Mouse (Mus musculus) cortical plate, adult 2 months (tissue): ENCODE measurements around the gene Mapt. TPM values are rescaled to one million over a fixed set of nuclear protein-coding genes. Genes with fewer than 3 reads are reported as not detected.
A peak's percentile ranks its signal among the peaks of the same experiment; 100 is the strongest.

Source experiments
- H3K27ac ChIP-seq: fragments of 200-500 bp; 2 replicates; pipeline ENCODE4 v1.5.1; 2012; ENCODE audit warnings: low read length, control low read depth, inconsistent platforms; ENCODE audit not compliant: insufficient read depth
- H3K4me1 ChIP-seq: fragments of 200-500 bp; 2 replicates; pipeline ENCODE4 v1.6.1; 2011; ENCODE audit warnings: low read length; ENCODE audit not compliant: control insufficient read depth, insufficient read depth
- H3K4me3 ChIP-seq: fragments of 200-500 bp; 2 replicates; pipeline ENCODE4 v1.5.1; 2011; ENCODE audit warnings: mild to moderate bottlenecking, low read length, control low read depth; ENCODE audit not compliant: insufficient read depth
- CTCF ChIP-seq: fragments of 200-500 bp; IDR thresholded peaks from 2 replicates; pipeline ENCODE4 v1.5.1; 2011; ENCODE audit warnings: mild to moderate bottlenecking, control low read depth, low read length; ENCODE audit not compliant: insufficient read depth; ENCODE audit errors: extremely low read depth
- POLR2A ChIP-seq: fragments of 200-500 bp; IDR thresholded peaks from 2 replicates; pipeline ENCODE4 v1.6.1; 2011; ENCODE audit warnings: mild to moderate bottlenecking, low read length, control low read depth; ENCODE audit not compliant: insufficient read depth; ENCODE audit errors: extremely low read depth
- polyA plus RNA-seq: library from polyadenylated mRNA; depleted of rRNA; stranded (reverse); fragments of >200 nt; gene quantifications from 2 replicates; pipeline ENCODE4 v1.2.3, GENCODE M21; 2012

The Mapt gene
- polyA plus RNA-seq, 1 experiment = 270 TPM

DNA sequence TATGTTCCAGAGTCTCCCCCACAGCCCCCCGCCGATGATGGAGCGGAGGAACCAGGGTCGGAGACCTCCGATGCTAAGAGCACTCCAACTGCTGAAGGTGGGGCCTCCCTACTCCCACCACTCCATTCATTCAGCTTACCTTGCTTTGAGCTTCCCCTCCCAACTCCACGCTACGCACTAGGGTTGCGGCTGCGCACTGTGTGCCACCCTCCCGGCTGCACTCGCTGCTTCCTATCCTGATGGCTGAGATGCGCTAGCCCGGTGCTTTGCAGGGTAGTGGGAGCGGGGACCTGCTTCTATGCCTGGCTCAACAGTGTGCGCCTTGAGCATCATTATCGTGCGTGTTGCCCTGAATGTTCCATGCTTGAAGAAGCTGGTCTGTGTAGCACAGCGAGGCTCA, 55.9 kb downstream of the Mapt start:
- Histone ChIP-seq H3K4me1 (peaks cover 9% of the 10 kb centered on the region), H3K4me3 (no peak overlapping the region), H3K27ac (no peak overlapping the region)
- TF ChIP-seq POLR2A = no peak
- TF ChIP-seq CTCF = no peak

DNA sequence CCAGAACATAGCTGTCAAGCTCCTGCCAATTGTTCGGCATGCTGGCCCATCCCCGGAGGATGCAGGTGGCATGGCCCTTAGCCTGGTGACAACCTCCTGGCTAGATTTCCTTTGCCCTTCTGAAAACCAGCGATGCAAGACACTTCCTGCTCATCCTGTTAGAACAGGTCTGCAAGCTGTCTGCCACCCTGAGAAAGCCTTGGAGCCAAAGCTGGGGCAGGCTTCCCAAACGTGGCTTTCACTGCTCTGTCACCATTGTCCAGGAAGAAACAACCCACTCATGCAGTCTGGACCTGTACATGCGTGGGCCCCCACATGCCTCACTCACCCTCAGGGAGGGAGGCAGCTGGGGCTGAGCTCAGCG, 57.6 kb downstream of the Mapt start:
- Histone ChIP-seq H3K4me1 (peaks cover 9% of the 10 kb centered on the region), H3K27ac (peak overlapping the region; percentile 5; the same call in 1 of the 2 replicates), H3K4me3 (no peak overlapping the region)
- TF ChIP-seq CTCF = no peak
- no peak for TF ChIP-seq POLR2A

DNA sequence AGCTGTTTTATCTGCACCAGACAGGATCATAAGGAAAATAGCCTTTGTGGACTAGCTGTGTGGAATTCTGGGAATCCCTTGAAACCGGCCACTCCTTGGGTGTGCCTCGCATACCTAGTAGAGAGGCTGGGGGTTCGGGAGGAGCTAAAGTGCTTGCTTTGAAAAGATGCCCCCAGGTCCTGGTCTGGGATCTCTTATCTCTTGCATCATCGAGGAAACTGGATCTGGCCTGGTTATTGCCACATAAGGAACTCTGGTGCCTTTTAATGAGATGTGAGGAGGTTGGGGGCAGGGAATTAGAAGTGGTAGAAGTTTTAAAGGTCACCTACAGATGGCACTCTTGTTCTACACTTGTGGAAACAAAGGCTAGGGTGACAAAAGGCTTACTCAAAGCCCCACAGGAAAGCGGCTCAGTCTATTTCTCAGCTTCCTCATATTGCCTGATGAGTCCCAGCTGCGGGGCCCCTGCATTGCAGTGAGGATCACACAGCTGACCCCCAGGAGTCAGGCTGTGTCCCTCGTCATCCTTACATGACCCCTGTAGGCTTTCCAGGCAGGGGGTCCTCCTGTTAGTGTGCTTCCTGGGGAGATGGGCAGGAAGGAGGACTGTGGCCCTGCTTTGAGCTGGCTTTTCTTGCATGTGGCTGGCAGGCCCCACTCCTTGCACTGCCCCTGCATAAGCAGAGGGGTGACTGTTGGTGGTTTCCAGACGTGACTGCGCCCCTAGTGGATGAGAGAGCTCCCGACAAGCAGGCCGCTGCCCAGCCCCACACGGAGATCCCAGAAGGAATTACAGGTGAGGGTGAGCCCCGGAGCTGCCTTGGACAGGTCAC, 58.2 kb downstream of the Mapt start:
- Histone ChIP-seq H3K4me3 (no peak overlapping the region), H3K27ac (peak overlapping the region; percentile 89; the same call in 1 of the 2 replicates), H3K4me1 (peaks cover 6% of the 10 kb centered on the region)
- peak; percentile 62 for TF ChIP-seq CTCF
- TF ChIP-seq POLR2A = no peak

DNA sequence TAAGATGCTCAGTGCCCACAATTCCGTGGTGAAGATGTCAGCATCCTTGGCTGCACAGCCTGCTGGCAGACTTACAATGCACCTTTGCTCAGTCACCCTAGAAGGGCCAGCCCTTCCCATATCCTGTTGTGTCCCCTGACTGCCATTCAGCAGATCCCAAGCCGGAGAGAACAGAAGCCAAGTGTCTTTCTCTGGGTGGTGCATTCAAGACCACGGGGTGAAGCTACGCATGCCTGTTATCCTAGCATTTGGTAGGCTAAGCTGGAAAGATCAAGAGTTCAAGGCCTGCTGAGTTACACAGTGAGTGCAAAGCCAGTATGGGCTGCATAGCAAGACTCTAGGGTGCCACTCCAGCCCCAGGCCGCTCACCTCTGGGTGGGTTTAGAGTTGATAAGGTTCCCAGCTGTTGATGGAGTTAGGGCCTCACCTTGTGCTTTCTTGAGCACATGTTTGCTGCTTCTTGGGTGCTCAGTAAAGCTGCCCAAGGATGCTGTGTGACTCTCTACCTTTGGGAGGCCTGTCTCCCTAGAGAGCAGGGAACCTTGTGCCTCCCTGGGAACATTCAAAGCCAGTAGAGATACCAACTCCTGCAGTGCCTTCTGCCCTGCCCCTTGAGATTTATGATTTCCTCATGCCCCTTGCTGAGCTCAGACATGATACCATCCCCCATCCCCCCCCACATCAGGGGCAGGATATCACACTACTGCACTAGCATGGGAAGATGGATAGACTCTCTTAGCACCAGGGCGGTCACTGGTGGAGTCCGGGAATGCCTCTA, 61.4 kb downstream of the Mapt start:
- H3K27ac ChIP-seq = no peak overlapping the region
- H3K4me3 ChIP-seq = no peak overlapping the region
- no peak for TF ChIP-seq CTCF
- no peak for TF ChIP-seq POLR2A
- H3K4me1 ChIP-seq = peaks cover 6% of the 10 kb centered on the region

DNA sequence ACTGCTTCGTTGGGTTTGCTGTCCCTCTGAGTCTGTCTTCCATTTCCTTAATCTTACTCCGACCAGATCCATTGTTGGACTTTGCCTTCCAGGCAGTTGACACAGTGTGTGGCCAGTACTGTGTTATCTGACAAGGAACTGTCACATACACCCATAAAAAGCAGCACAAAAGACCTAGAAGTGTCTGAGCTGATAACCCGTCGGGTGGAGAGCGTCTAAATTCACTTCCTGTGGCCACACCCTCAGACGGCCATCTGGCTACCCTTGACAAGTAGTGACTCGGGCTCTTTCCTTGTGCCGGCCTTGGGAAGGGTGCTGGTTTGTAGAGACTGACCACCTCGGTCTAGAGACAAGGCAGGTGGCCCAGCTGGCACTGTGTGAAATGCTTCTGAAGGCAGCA, 62.1 kb downstream of the Mapt start:
- Histone ChIP-seq H3K4me1 (peaks cover 6% of the 10 kb centered on the region), H3K4me3 (no peak overlapping the region), H3K27ac (no peak overlapping the region)
- TF ChIP-seq POLR2A (no peak), CTCF (no peak)

DNA sequence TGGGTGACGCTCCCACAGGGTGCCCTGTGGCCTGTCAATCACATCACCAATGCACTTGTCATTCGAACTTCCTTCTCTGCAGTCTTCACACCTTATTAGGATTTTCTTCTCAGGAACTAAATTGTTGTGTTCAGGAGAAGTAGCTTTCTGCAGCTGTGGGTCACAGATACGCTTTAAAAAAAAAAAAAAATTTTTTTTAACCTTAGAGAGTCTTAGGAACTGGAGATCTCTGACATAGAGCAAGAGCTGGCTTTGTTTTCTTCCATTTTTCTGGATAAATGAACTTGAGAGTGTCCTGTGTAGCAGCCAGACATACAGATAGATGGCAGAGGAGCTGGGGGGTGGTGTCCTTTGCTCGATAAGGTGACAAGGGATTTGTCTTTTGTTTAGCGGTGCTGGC, 64.0 kb downstream of the Mapt start:
- no peak overlapping the region for H3K4me3 ChIP-seq
- no peak for TF ChIP-seq POLR2A
- no peak for TF ChIP-seq CTCF
- H3K4me1 ChIP-seq = no peaks in the 10 kb centered on the region
- H3K27ac ChIP-seq = no peak overlapping the region

DNA sequence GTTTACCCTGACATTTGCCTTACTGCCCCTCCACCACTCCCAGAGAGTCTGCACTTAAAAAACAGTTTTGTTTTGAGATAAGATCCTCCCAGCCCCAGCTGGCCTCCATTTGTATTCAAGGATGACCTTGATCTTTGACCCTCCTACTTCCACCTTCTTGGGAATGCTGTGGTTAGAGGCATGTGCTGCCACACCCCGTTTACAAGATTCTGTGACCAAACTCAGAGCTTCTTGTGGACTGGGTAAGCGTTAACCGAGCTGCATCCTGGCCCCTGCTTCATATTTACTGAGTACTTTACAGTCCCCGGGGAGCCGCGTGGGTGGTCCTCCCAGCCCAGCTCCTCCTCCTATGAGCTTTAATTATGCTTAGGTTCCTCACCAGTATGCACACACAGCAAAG, 64.5 kb downstream of the Mapt start:
- H3K4me3 ChIP-seq = no peak overlapping the region
- no peaks in the 10 kb centered on the region for H3K4me1 ChIP-seq
- H3K27ac ChIP-seq = no peak overlapping the region
- TF ChIP-seq CTCF (no peak), POLR2A (no peak)

DNA sequence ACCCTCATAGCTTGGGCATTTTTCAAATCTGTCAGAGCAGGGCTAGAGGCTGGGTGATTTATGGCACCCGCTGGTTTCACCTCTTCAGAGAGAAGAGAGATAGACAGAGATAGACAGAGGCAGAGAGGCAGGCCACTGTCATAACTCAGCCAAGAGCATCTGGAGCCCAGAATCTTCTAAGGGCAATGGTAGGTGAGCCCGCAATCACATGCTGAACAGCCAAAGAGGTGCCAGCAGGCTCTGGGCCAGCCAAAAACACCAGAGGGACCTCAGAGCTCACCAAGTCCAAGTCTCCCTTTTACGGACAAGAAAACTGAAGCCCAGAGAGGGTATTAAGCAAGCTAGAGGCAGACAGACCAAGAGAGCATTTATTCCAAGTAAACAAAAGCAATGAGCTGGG, 66.5 kb downstream of the Mapt start:
- H3K27ac ChIP-seq = no peak overlapping the region

DNA sequence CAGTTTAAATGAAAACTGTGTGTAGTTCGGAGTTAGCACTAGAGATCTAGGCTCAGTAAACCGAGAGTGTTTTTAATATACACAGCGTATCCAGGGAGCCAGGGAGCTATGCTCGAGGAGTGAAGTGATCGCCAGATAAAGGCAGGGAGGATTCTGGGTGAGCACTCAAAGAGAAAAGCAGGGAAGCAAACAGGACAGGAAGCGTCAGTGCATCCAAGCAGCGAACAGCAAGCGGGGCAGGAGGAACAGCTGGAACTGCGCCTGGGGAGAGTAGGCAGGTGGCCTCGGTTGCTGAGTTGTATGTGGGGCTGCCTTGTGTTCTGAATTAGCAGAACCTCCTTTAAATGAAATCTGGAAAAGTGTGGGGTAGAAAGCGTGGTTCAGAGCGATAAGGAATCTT, 71.4 kb downstream of the Mapt start:
- Histone ChIP-seq H3K27ac (no peak overlapping the region), H3K4me3 (no peak overlapping the region), H3K4me1 (peaks cover 3% of the 10 kb centered on the region)
- no peak for TF ChIP-seq CTCF
- TF ChIP-seq POLR2A = no peak

More for the DNA sequence above, 66.5 kb downstream of the Mapt start:
- no peak for TF ChIP-seq POLR2A
- TF ChIP-seq CTCF = no peak
- Histone ChIP-seq H3K4me1 (peaks cover 3% of the 10 kb centered on the region), H3K4me3 (no peak overlapping the region)

DNA sequence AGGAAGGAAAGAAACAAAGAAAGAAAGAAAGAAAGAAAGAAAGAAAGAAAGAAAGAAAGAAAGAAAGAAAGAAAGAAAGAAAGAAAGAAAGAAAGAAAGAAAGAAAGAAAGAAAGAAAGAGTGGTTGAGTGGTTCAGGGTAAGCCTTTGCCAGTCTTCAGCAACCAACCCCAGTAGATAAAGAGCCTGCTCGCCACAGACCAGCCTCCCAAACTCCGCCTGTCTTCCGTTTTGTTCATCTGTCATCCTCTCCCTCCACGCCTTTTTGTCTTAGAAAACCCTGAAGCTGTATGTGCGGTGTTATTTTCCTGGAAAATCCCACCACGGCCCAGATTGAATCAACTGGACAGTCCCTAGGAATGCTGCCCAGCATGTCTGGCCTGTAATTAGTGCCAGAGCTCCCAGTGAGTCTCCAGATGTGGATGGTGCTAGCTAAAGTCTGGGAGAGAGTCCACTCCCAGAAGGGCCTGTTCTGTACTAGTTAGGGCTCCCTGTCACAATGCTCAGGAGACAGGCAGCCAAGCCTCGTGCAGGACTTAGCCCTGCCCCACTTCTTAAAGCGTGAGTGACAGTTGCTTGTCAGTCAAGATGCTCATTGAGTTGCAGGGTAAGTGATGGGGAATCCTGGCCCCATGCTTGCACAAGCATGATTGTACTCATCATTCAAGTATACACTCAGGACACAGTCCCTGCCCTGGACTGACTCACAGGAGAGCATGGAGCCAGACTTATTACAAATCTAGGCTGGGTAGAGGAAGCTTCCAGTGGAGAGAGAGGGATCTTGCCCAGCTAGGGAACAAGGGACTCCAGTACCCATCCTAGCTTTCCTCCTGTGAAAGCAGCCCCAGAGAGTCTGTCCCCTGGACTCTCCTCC, 72.1 kb downstream of the Mapt start:
- peaks cover 3% of the 10 kb centered on the region for H3K4me1 ChIP-seq
- no peak overlapping the region for H3K4me3 ChIP-seq
- no peak overlapping the region for H3K27ac ChIP-seq
- TF ChIP-seq POLR2A (no peak), CTCF (no peak)
